Mouse (Mus musculus) liver (tissue): ENCODE data around the gene Oard1.
A peak's percentile ranks its signal among the peaks of the same experiment; 100 is the strongest.

Experiments
- DNase-seq: peaks from one replicate; pipeline ENCODE4 v3.0.0-alpha.2; 2020; ENCODE audit warnings: mixed read lengths

The Oard1 gene

DNA sequence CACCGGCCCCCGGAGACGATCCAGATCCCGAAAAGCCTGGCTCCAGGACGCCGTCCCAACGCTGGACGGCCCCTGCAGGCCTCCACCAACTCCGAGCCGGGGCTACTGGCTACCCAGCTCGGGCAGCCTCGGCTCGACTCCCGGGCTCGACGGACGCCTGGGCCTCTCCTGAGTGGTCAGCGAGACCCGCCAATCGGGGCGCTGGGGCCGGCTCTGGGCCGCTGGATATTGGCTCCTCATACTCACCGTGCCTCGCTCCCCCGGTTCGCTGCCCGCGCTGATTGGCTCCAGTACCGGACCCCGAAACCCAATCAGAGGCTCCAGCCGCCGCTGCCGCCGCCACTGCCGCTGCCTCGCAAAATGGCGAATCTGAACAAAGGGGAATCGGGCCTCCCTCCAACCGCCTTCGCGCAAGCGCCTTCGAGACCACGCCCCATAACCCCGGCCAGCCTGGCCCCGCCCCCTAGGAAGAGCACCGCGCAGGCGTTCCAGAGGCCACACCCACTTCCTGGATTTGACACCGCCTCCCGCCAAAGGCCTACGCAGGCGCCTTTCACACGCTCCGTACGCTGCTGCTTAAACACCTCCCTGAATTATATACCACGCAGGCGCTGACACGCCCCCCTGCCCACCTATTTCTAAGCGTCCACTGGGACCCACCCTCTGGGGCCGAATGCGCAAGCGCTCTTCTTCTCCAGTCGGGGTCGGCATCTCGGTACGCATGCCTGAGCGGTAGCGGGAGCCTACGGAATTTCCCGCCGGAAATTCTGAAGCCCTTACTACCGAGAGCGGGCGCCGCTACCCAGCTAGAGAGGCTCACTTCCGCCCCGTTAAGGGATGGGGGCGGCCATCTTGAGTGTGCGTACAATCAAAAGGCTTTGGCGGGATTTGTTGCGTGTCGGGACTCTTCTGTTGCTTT is at the start of gene Oard1, which contains the start of gene Nfya:
Oard1 (plus strand) TSS at position 635 of the 919 bp plus-strand sequence.
Nfya (minus strand) TSS at position 527 of the 919 bp plus-strand sequence.
- peak; percentile 100 for DNase-seq

DNA sequence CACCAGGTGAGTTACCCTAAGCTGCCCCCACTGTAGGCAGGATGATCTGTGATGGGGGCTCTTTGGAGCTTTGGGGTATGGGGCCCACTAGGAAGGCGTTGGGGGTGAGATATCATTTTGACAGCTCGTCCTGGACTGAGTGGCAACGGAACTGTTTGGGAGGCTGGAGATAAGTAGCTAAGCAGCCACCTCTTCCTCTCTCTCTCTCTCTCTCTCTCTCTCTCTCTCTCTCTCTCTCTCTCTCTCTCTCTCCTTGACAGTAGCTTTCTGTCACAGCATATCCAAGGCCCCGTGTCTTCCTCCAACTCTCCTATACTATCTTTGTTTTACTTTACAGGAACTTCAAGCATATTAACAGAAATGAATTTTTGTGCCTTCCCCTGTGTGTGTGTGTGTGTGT is 49.4 kb upstream of the Oard1 start:
- peak; percentile 40 for DNase-seq

DNA sequence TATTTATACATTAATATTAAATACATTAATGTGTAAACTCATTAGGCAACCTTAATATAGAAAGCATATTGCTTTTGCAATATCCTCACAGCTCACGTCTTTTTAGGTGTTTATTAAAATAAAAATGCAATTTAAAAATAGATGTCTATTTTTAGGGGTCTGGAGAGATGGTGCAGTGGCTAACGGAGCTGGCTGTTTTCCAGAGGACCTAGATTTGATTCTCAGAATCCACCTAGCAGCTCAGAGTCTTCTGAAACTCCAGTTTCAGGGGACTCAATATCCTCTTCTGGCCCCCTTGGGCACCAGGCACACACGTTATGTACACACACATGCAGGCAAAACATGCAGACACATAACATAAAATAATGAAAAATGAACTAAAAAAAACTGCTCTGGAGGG is 47.5 kb upstream of the Oard1 start:
- DNase-seq, result no peak

DNA sequence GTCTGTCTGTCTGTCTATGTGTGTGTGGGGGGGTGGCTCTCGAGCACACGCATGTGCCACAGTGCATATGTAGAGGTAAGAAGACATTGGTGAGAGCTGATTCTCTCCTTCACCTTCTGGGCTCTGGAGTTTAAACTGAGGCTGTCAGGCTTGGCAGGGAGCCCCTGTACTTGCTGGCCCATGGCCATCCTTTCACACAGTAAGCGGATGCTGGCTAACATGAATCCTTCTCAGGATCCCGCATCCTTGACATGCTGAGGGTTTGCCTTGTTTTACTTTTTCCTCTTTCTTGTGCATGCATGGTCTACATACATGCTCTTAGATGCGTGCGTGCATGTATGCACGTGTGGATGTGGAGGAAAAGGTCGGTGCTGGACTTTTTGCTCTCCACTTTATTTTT is 46.8 kb upstream of the Oard1 start:
- no peak for DNase-seq

DNA sequence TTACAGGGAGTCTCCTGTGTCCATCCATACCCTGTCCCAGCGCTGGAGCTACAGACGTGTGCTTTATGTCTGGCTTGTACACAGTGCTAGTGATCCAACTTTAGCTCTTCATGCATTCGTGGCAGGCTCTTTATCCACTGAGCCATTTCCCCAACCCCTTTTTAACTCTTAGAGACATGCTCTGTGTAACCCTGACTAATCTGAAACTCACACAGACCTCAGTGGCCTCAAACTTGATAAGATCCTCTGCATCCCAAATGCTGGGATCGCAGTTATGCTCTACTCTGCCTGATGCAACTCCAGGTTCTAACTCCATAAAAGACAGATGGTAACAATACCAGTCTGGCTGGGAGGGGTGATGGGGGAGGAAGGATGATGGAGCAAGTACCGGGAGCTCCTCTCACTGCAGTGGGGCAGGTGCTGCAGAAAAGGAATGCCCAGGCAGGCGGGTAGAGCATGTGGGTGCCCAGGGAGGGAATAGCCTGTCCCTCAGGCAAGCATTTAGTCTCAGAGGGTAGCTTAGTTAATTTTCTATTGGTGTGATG is 46.3 kb upstream of the Oard1 start:
- no peak for DNase-seq

DNA sequence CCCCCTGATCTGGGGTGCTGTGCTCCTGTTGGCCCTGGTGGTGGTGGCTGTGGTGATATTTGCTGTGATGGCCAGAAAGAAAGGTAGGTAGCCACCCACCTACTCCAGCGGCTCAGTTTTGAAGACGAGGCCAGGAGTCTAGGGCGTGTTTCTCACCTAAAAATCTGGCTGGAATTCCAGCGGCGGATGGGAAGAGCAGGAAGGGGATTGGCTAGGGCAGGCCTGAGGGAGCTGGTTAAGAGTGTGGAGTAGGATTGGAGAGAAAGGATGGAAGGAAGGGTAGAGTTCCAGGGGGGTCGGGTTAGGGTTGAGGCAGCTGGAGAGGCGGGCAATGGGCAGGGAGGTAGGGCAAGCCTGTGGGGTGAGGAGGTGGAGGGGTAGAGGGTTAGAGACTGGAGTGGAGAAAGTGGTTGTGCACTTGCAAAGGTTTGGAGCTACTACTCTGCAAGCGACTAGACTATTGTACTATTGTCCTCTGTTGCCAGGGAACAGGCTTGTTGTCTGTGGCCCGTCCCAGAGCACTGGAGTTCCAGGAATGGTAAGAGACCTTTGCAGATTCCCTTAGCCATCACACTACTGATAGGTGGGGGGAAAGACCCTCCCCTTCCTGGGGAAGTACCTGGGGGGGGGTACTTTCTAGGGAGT is 44.2 kb upstream of the Oard1 start:
- DNase-seq, result no peak

DNA sequence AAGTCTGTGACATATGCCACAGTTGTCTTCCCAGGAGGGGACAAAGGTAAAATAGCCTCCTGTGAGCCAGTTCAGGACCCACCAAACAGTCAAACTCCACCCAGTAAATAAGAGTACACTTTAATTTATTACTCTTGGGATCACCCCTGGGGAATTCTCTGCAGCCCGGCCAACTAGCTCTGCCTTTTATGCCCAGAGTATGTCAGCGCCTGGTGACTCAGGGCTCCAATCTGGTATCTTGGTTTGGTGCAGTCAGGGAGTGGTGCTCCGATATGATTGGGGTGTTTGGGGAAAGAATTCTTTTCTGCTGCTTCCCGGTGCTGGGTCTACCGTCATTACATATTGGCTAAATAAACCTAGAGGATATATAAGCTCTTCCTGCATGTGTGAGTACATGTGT is 43.0 kb upstream of the Oard1 start:
- no peak for DNase-seq

DNA sequence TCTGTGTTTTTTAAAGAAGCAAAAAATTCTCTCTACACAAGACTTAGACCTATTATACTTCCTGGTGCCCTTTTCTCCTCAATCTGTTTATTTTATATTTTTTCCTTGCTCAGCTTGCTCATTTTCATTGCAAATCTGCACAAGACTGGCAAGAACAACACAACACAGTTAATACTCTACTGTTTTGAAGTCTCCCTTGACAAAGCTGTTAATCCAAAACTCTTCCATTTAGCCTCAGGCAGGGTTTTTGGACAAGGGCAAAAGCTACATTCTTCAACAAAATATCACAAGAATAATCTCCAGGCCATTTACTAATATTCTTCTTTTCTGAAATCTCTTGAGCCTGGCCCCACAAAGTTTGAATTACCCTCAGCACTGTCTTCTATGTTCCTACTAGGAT is 38.2 kb upstream of the Oard1 start:
- no peak for DNase-seq

DNA sequence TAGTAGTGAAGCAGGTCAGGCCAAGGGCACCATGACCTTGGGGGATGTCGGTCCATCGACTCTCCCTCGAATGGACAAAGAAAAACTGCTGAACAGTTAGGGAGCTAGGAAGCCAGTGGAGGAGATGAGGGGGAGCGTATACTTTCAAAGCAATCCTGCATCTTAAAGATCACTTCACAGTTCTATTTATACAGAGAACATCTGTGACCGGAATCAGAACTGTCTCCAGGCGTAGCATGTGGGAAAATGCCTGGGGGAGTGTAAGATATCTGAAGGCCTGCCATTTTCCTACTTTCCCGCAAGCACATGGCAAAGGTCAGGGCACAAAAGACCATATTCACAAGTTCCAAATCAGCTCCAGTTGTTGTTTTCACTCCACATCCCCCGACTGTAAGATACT is 36.8 kb upstream of the Oard1 start:
- no peak for DNase-seq

DNA sequence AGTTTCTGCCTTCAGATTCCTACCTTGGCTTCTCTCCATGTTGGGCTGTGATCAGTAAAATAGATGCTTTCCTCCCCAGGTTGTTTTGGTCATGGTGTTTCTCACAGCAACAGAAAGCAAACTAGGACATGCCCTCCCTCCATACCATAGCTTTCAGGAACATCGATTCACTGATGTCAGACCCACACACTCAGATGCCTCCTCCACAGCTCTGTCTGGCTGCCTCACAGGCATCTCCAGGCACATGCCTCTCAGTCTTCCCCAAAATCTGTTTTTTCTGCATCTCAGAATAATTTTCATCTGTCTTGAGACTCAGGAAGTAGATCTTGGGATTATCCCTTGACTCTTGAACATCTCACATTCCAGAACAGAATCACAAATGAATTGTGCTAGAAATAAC is 33.7 kb upstream of the Oard1 start:
- DNase-seq, result no peak

DNA sequence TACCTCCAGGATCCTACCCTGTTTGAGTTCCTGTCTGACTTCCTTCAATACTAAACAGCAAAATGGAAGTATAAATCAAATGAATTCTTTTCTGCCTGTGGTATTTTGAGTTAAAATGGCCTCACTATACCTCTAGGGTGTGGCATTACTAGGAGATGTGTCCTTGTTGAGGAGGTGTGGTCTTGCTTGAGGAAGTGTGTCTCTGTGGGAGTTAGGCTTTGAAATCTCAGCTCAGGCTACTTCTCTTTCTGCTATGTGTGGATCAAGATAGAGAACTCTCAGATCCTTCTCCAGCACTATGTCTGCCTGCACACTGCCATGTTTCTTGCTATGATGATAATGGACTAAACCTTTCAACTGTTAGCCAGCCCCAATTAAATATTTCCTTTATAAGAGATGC is 30.8 kb upstream of the Oard1 start:
- no peak for DNase-seq

DNA sequence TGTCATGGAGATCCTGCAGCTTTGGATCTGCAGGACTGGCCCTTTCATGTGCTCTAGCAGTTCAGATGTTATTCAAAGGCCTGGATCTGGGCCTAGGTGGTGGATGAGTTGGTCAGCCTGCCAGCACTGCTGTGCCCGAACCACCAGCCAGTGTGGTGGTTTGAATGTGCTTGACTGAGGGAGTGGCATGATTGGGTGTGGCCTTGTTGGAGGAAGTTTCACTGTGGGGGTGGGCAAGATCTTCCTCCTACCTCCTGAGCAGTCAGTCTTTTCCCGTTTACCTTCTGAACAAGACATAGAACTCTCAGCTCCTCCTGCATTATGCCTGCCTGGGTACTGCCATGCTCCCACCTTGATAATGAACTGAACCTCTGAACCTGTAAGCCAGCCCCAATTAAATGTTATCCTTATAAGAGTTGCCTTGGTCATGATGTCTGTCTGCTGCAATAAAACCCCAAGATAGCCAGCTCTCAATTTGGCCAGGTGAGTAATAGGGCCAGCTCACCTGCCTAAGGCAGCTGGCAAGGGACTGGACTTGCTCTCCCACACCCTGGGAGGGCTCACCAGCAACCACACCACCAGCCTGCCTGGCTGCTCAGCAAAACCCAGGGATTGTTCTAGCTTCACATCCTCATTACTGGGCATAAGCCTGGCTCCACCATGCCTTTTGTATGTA is 23.9 kb upstream of the Oard1 start:
- no peak for DNase-seq

DNA sequence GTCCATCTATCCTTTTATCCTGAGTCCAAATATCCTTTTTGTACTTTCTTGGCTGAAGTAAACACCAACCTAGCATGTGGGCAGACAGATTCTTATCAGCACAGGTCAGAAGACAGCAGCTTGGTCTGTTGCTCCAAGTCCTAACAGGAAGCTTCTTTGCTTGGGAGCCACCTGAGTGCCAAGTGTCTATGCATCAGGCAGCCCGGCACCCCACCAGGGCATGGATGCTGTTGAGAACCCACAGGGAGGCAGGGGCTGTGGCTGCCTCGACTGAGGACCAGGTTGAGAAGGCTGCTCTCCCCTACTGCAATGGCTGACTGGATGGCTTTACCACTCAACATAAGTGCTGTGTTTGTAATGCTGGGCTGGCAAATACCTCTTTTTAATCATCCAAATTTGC is 21.1 kb upstream of the Oard1 start:
- DNase-seq, result no peak

DNA sequence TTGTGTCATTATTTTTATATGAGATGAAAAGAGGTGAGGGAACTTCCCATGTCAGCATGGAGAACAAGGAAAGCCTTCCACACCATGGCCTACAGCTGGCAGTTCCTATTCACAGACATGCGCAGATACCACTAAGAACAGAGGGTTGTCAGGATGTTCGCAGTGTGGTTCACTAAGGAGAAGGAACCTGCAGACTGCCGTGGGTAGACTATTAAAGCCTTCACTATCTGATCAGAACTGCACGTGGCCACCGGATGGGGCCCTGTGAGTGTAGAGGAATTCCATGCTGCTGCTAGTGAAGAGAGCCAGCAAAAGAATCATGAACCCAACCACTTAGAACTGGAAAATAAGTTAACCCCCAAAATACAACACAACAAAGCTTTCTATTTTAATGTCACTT is 20.4 kb upstream of the Oard1 start:
- DNase-seq, result no peak

DNA sequence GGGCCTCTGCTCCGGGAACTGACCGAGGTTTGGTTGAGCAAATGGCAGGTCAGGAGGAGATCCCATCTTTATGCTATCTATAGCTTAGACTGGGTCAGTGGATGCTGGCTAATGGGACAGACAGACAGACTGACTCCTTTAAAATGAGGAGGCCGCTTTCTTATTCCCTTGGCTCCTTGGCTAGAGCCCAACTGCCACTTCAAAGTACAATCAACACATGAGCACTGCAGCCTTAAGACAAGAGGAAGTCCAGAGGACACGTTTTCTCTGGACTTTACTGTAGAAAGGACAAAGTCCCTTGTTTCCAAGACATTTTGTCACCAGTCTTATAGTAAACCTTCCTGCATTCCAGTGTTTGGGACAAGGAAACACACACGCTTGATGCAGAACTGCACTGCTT is 18.4 kb upstream of the Oard1 start:
- DNase-seq, result no peak

DNA sequence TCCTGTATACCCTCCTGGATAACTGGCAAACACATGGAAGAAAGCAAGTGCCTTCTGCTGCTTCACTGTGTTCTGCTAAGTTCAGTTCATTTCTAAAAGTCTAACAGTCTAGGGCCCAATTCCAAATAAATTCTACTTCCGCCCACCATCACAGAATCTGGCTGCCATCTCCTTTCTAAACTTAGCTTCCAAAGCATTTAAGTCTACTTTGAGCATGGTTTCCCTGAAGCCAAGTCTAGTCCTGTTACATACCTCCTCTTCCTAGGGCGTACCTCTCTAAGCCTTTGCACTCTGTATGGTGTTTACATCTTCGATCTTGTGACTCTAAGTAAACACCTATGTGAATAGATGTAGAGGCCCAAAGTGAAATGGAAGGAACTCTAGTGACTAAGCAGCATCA is 17.2 kb upstream of the Oard1 start:
- no peak for DNase-seq

DNA sequence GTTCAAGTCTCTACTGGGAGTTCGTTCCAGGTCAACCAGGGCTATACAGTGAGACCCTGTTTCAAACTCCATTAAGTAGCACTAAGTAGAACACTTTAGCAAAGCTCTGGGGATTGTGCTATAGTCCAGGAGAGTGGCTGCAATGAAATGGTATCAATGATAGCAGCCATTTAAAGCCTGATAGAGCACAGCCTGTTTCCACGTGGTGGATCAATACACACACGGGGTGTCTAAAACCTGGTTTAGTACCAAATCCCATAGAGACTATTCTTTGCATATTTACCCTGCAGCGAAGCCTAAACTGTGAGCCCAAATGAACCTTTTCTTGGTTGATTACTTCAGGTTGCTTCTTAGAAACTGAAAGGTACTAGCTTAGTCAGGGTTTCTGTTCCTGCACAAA is 8.1 kb upstream of the Oard1 start:
- DNase-seq, result no peak

DNA sequence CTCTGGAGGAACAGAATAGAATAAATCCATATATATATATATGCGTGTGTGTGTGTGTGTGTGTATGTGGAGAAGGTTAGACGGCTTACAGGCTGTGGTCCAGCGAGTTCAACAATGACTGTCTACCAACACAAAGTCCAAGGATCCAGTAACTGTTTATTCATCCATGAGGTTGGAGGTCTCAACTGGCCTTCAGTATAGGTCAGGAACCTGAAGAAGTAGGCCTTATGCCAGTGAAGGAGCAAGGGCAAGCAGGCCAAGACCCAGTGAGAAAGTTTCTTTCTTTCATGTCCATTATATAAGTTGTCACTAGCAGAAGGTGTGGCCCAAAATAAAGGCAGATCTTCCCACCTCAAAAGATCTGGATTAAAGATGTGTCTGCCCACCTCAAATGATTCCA is 7.1 kb upstream of the Oard1 start:
- no peak for DNase-seq

DNA sequence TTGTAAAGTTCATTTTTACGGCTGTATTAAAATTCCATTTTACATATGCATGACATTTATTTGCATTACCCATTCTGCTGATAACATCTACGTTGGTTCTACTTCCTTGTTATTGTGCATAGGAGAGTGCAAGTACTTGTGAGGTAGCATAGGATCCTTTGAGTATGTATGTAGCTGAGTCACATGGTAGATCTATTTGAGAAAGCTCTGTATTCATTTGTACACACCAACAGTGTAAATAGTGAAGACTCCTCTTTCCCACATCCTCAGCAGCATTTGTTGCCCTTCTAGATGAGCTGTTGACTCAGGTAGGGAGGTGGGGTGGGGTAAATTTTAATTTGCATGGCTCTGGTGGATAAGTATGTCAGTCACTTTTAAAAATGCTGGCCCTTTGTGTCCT is 6.0 kb upstream of the Oard1 start:
- no peak for DNase-seq

DNA sequence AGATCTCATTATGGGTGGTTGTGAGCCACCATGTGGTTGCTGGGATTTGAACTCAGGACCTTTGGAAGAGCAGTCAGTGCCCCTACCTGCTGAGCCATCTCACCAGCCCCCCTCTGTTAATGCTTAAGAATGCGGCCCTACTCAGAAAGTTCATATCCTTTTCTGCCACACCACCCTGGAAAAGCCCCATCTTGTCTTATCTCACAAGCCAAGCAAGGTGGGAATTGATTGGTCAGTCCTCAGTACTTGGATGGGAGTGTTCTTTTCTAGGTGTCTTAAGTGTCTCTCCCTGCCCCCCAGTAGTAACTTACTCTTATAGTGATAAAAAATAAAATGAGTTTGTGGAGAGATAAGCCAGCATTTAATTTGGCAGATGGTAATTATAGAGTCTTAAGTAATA is 5.1 kb upstream of the Oard1 start:
- DNase-seq, result peak; percentile 64

DNA sequence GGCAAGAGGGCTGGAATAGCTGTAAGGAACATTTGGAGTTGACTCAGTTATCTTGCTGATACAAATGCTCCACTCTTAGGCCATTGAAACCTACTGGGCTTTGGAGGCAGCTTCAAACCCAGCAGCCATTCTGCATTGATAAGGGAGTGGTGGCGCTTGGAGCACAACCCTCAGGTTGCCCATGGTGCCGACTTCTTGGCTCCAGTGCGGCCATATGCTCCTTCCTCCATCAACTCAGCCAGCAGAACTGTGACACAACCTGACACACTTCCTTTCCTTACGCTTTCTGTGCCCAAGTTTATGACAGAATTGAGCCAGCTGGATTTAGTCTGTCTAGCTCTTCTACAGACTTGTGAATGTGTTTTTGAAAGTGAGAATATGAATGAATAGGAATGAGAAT is 2.7 kb upstream of the Oard1 start:
- DNase-seq, result peak; percentile 73

DNA sequence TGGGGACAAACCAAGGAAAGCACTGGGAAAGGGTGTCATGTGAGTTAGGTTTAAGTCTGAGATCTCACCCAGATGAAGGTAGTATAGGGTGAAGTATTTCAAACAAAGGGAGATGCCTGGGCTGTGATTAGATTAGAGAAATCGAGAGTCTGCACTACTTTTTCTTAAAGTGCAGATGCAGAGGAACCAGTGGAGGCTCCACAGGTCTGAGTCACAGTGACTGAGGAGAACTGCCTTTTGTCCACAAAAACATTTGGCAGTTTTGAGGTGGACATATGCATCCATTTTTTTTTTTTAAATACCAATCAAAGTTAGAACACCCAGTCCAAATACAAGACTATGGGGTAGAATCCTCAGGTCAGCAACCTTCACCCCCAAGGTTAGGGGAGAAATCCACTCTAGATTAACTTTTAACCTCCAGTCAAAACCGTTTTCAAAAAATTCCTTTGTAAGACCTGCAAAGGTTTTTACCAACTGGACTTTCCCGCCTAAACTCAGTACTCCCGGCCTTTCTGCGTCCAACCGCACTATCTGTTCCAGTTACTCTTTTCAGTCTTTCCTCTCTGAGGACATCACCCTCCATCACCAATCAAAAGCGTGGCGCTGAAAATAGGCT is 1.8 kb upstream of the Oard1 start:
- DNase-seq, result peak; percentile 37
